Mouse (Mus musculus) kidney, embryonic 14.5 days (tissue): ENCODE measurements at regions not wholly inside any gene's neighbourhood (a gene's known extent, or its start where the extent isn't known, plus 50 kb on each side); places are given as distances from the start of the nearest gene placed in this dataset.

Source experiments
- ATAC-seq: fragments of 200-750 bp; cut with Nextera tagmentation; 2 replicates; pipeline ENCODE4 v1.8.0; 2017; ENCODE audit warnings: moderate number of reproducible peaks, mild to moderate bottlenecking, moderate TSS enrichment, moderate library complexity; ENCODE audit not compliant: low FRiP score, low TSS enrichment
- H3K27ac ChIP-seq: fragments of 300-500 bp; sonication (generic); 2 replicates; pipeline ENCODE4 v1.5.1; 2014; ENCODE audit warnings: low read depth, mild to moderate bottlenecking, low read length, moderate library complexity, mixed read lengths
- H3K27me3 ChIP-seq: fragments of 300-500 bp; sonication (generic); 2 replicates; pipeline ENCODE4 v1.6.1; 2014; ENCODE audit warnings: mild to moderate bottlenecking, low read length; ENCODE audit not compliant: control insufficient read depth, insufficient read depth
- H3K36me3 ChIP-seq: fragments of 300-500 bp; sonication (generic); 2 replicates; pipeline ENCODE4 v1.6.1; 2014; ENCODE audit warnings: low read length, mixed read lengths; ENCODE audit not compliant: control insufficient read depth, insufficient read depth
- H3K4me1 ChIP-seq: fragments of 300-500 bp; sonication (generic); 2 replicates; pipeline ENCODE4 v1.6.1; 2014; ENCODE audit warnings: low read length, mixed read lengths; ENCODE audit not compliant: control insufficient read depth, insufficient read depth
- H3K4me2 ChIP-seq: fragments of 300-500 bp; sonication (generic); replicated peaks from 2 replicates; pipeline ENCODE4 v1.6.1; 2014; ENCODE audit warnings: low read depth, mild to moderate bottlenecking, low read length
- H3K4me3 ChIP-seq: fragments of 300-500 bp; sonication (generic); 2 replicates; pipeline ENCODE4 v1.5.1; 2014; ENCODE audit warnings: mild to moderate bottlenecking, low read length
- H3K9ac ChIP-seq: fragments of 300-500 bp; sonication (generic); 2 replicates; pipeline ENCODE4 v1.6.1; 2014; ENCODE audit warnings: low read depth, mild to moderate bottlenecking, low read length, moderate library complexity
- H3K9me3 ChIP-seq: fragments of 300-500 bp; sonication (generic); 2 replicates; pipeline ENCODE4 v1.6.1; 2016; ENCODE audit warnings: low read length; ENCODE audit not compliant: control insufficient read depth
- WGBS: fragments of 180-500 bp; shearing (Covaris S2); extraction: QIAGEN DNeasy Blood & Tissue Kit; methylation state at CpG from one replicate; pipeline ENCODE4 v1.1.7; 2014; 5-methylcytosine and 5-hydroxymethylcytosine counted together

DNA sequence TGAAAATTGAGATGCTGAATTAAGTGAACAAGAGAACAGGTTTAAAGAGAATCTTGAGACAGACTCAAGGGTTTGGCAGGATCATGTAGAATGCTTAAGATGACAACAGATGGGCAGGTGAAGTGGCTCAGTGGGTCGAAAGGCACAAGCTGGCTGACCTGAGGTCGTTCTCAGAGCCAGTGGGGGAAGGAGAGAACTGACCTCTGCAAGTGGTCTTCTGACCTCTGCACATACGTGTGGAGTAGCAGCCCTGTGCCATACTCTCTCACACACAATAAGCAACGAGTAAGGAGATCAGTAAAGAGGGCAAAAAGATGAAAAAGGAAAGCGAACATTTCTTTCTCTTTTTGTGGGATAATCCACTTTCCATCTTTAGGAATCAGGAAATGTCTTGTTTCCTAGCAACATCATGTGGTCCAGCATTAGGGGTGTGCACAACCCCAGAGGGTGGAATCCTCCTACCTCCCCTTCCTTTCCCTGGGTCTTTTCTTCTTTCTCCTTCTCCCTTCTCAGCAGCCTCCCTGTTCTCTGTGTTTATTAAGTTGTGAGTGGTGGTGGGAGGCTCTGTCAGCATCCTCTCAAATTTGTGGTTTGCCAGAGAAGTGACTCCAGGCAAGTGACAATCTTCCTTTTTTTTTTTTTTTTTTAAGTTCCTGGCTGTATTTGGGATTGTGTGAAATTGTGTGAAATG is 114.7 kb downstream of the 1810013L24Rik start:
- no peak for ATAC-seq
- H3K36me3 ChIP-seq = no peaks in the 10 kb centered on the region
- no peak overlapping the region for H3K4me3 ChIP-seq
- no peaks in the 10 kb centered on the region for H3K9me3 ChIP-seq
- 39% methylated on average over 5 of the region's 5 CpGs for WGBS
- H3K27me3 ChIP-seq = no peaks in the 10 kb centered on the region
- no peak overlapping the region for H3K4me2 ChIP-seq
- no peak overlapping the region for H3K27ac ChIP-seq
- no peaks in the 10 kb centered on the region for H3K4me1 ChIP-seq
- H3K9ac ChIP-seq = no peak overlapping the region

DNA sequence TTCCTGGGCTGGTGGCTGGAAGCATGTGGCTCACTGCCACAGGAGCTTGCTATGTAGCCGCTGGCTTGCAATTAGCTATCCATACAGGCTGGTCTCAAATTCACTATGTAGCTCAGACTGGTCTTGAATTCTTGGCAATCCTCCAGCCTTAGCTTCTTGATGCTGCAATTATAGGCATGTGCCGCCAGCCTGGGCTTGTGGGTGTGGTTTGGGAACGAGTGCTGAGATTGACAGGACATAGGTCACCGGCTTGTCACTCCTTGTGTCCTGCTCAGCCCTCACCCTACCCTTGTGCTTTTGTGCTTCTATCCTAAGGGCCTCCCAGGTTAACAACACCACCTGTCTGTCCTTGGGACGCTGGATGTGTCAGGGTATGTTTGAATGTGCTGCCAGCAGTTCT is 117.9 kb downstream of the 1810013L24Rik start:
- Histone ChIP-seq H3K4me3 (no peak overlapping the region), H3K9me3 (no peaks in the 10 kb centered on the region; the same call in 1 of the 2 replicates), H3K4me1 (no peaks in the 10 kb centered on the region), H3K36me3 (no peaks in the 10 kb centered on the region), H3K9ac (no peak overlapping the region), H3K27ac (no peak overlapping the region), H3K4me2 (no peak overlapping the region), H3K27me3 (no peaks in the 10 kb centered on the region)
- ATAC-seq = no peak
- WGBS = 69% methylated on average over 5 of the region's 5 CpGs

DNA sequence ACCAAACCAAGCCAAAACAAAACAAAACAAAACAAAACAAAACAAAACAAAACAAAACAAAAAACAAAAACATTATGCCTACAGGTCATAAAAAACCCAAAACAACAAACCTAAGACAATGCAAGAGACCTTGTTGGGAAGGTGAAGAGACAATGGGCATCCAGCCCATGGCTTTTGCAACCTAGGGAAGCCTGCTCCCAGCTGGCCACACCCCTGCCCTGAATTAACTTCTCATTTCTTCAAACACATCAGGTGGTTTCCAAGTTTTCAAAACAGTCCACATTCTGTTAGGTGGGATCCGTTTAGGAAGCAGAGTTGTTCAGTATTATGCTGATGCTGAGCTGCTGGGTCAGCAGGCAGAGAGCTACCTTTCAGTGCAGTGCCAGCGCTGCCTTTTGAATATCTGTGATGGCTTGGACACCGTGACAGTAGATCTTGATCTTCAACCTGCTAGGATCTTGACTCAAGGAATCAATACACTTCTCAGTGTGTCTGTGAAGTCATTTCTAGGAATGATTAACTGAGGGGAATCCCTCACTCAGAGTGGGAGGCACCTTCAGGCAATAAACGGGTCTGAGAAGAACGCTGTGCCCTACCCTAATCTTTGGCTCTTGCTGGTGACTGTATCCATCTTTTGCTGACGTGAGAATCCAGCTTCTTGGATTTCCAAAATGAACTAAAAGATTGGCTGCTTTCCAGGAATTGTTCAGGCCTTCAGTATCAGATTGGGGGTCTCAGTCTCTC is 121.4 kb downstream of the 1810013L24Rik start:
- no peaks in the 10 kb centered on the region for H3K36me3 ChIP-seq
- no peak for ATAC-seq
- no peak overlapping the region for H3K4me3 ChIP-seq
- H3K9me3 ChIP-seq = no peaks in the 10 kb centered on the region; the same call in 1 of the 2 replicates
- no peaks in the 10 kb centered on the region for H3K27me3 ChIP-seq
- H3K4me2 ChIP-seq = no peak overlapping the region
- H3K4me1 ChIP-seq = no peaks in the 10 kb centered on the region
- H3K27ac ChIP-seq = no peak overlapping the region
- WGBS = 68% methylated on average over 6 of the region's 6 CpGs
- no peak overlapping the region for H3K9ac ChIP-seq

- Histone ChIP-seq H3K27ac (no peak overlapping the region), H3K36me3 (no peaks in the 10 kb centered on the region), H3K4me2 (no peak overlapping the region), H3K4me1 (no peaks in the 10 kb centered on the region), H3K27me3 (no peaks in the 10 kb centered on the region), H3K9ac (no peak overlapping the region), H3K4me3 (no peak overlapping the region), H3K9me3 (no peaks in the 10 kb centered on the region)
- WGBS = 85% methylated on average over 10 of the region's 10 CpGs
- ATAC-seq = no peak
Observed at GRCm38 (mm10) chr16:8961739-8962138, 131.8 kb downstream of the 1810013L24Rik start.

GRCm38 (mm10) chr16:8993521-8994250 is 163.8 kb downstream of the 1810013L24Rik start:
- 89% methylated on average over 7 of the region's 7 CpGs for WGBS
- ATAC-seq = no peak

GRCm38 (mm10) chr16:8994521-8994920 is 164.6 kb downstream of the 1810013L24Rik start:
- Histone ChIP-seq H3K4me2 (no peak overlapping the region), H3K36me3 (no peaks in the 10 kb centered on the region), H3K9me3 (no peaks in the 10 kb centered on the region), H3K27ac (no peak overlapping the region), H3K9ac (no peak overlapping the region), H3K27me3 (no peaks in the 10 kb centered on the region), H3K4me1 (no peaks in the 10 kb centered on the region), H3K4me3 (no peak overlapping the region)
- ATAC-seq = no peak
- 84% methylated on average over 1 of the region's 1 CpGs for WGBS

More at GRCm38 (mm10) chr16:8993521-8994250, 163.8 kb downstream of the 1810013L24Rik start:
- Histone ChIP-seq H3K36me3 (no peaks in the 10 kb centered on the region), H3K4me1 (no peaks in the 10 kb centered on the region), H3K27ac (no peak overlapping the region), H3K4me3 (no peak overlapping the region), H3K9ac (no peak overlapping the region), H3K4me2 (no peak overlapping the region), H3K27me3 (no peaks in the 10 kb centered on the region), H3K9me3 (no peaks in the 10 kb centered on the region)

GRCm38 (mm10) chr16:8997250-8997649 is 167.3 kb downstream of the 1810013L24Rik start:
- H3K36me3 ChIP-seq = no peaks in the 10 kb centered on the region
- no peaks in the 10 kb centered on the region for H3K4me1 ChIP-seq
- H3K4me3 ChIP-seq = no peak overlapping the region
- ATAC-seq = no peak
- H3K27me3 ChIP-seq = no peaks in the 10 kb centered on the region
- no peak overlapping the region for H3K9ac ChIP-seq
- 75% methylated on average over 5 of the region's 5 CpGs for WGBS
- no peak overlapping the region for H3K4me2 ChIP-seq
- H3K9me3 ChIP-seq = no peaks in the 10 kb centered on the region
- H3K27ac ChIP-seq = no peak overlapping the region

DNA sequence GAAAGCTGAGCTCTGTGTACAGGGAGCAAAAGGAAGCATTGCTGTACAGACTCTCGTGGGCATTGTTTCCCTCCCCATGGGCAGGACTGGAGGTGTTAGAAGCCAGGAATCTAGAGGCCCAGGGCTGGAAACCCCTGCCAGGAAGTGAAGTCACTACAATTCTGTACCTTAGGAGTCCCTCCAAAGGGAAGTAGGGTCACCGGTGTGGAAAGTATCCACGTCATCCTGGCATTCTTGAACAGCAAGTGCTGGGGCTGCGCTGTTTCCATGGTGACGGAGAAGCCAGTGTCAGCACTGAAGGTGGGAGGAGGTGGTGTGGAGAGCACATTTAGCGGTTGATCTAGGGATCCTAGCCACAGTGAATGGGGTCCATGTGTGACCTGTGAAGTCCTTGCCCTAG is 174.1 kb downstream of the 1810013L24Rik start:
- 34% methylated on average over 6 of the region's 6 CpGs for WGBS
- H3K27me3 ChIP-seq = no peaks in the 10 kb centered on the region
- no peaks in the 10 kb centered on the region for H3K9me3 ChIP-seq
- H3K4me1 ChIP-seq = no peaks in the 10 kb centered on the region
- no peak overlapping the region for H3K27ac ChIP-seq
- H3K9ac ChIP-seq = no peak overlapping the region
- H3K4me3 ChIP-seq = no peak overlapping the region
- no peak overlapping the region for H3K4me2 ChIP-seq
- ATAC-seq = peak; percentile 24; the same call in 1 of the 2 replicates
- no peaks in the 10 kb centered on the region for H3K36me3 ChIP-seq

- no peak overlapping the region for H3K27ac ChIP-seq
- 47% methylated on average over 5 of the region's 5 CpGs for WGBS
Observed at GRCm38 (mm10) chr16:9005933-9006332, 176.0 kb downstream of the 1810013L24Rik start.

More at GRCm38 (mm10) chr16:9005933-9006332, 176.0 kb downstream of the 1810013L24Rik start:
- no peak overlapping the region for H3K4me2 ChIP-seq
- no peak overlapping the region for H3K9ac ChIP-seq
- H3K36me3 ChIP-seq = no peaks in the 10 kb centered on the region
- H3K4me1 ChIP-seq = no peaks in the 10 kb centered on the region
- H3K4me3 ChIP-seq = no peak overlapping the region
- H3K27me3 ChIP-seq = 0 out of 2 replicates have a peak, but pooled peaks cover 1% of the 10 kb centered on the region
- ATAC-seq = no peak
- H3K9me3 ChIP-seq = no peaks in the 10 kb centered on the region
